ENCODE assay signal across 8 mouse cellular contexts in the genomic region with DNA sequence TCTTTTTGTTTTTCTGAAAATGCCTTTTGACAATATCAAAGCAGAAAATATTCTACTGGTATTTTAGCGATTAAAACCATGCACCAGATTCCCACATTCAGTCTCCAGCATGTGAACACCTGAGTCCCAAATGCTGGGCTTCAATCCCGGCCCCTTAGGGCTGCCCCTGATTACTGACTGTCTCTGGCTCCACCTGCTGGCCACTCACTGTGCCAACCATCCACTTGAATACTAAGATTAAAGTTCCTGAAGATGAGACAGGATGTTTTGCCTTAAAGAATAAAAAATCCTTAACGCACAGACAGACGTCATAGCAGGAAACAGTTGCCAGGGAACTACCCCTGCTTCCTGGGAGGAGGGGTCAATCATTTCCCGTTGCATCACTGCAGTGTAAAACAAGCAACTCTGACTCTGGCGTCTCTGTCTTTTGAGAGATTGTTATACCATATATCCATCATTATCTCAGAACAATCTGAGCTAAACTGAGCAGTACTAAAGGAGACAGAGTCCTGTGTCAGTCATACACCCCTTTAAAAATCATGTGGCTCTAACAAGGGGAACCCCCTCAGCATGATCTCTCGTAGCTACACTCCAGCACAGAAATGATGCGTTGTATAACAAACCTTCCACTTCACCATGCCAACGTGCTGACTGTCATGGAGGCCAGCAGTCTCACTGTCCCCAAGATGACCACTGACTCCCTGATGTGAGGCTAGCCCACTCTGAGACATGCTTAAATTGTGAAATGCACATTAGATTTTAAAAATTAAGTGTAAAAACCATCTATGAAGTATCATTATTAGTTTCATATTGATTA.
DNase-seq lines count a peak whose midpoint lies in the region; ATAC-seq and TF ChIP-seq lines count a peak whose summit lies in the region.

No protein-coding gene starts in this region.

- peak; percentile 79; the same call in 1 of the 2 replicates for ATAC-seq in kidney, embryonic 15.5 days (replicated peaks; ENCODE audit: low FRiP score)
- peak; percentile 63; the same call in 1 of the 2 replicates for ATAC-seq in limb, embryonic 14.5 days (ENCODE audit: low FRiP score, low read depth)
- ATAC-seq in neural tube, embryonic 11.5 days (ENCODE audit: insufficient read depth, low FRiP score, low TSS enrichment): peak; percentile 85

- no peak for TF ChIP-seq POLR2A in thymus, adult 2 months (IDR thresholded peaks at IDR 0.05; ENCODE audit: control insufficient read depth, extremely low read depth, insufficient read depth, low read length, poor library complexity)
- TF ChIP-seq POLR2A in limb, embryonic 14.5 days (IDR thresholded peaks at IDR 0.05; ENCODE audit: borderline replicate concordance, extremely low read depth, insufficient read depth, insufficient read length): no peak

- no peak overlapping the region for H3K4me3 ChIP-seq in thymus, adult 2 months (ENCODE audit: control insufficient read depth, insufficient read depth, low read length)
- no peak overlapping the region for H3K4me3 ChIP-seq in kidney, embryonic 15.5 days (replicated peaks)
- no peak overlapping the region for H3K4me3 ChIP-seq in limb, embryonic 14.5 days (replicated peaks; ENCODE audit: low read length)
- H3K4me3 ChIP-seq in neural tube, embryonic 11.5 days (ENCODE audit: low read depth, low read length): no peak overlapping the region

- no peaks in the 10 kb centered on the region for H3K27me3 ChIP-seq in thymus, adult 2 months (ENCODE audit: control insufficient read depth, insufficient read depth, low read length)
- H3K27me3 ChIP-seq in kidney, embryonic 15.5 days: no peaks in the 10 kb centered on the region
- H3K27me3 ChIP-seq in limb, embryonic 14.5 days (ENCODE audit: control insufficient read depth, insufficient read depth, low read length): no peaks in the 10 kb centered on the region
- no peaks in the 10 kb centered on the region for H3K27me3 ChIP-seq in neural tube, embryonic 11.5 days (ENCODE audit: control insufficient read depth, insufficient read depth, low read length)

- no peak overlapping the region for H3K9ac ChIP-seq in kidney, embryonic 15.5 days
- H3K9ac ChIP-seq in limb, embryonic 14.5 days (ENCODE audit: low read depth, low read length, severe bottlenecking): no peak overlapping the region
- H3K9ac ChIP-seq in neural tube, embryonic 11.5 days (ENCODE audit: low read length): no peak overlapping the region

- 31% methylated on average over 9 of the region's 9 CpGs for WGBS in thymus, adult 2 months
- WGBS in kidney, embryonic 15.5 days: 29% methylated on average over 9 of the region's 9 CpGs
- 32% methylated on average over 9 of the region's 9 CpGs for WGBS in limb, embryonic 14.5 days
- 36% methylated on average over 9 of the region's 9 CpGs for WGBS in neural tube, embryonic 11.5 days

- no peak overlapping the region for H3K27ac ChIP-seq in thymus, adult 2 months (ENCODE audit: control insufficient read depth, insufficient read depth, low read length)
- no peak overlapping the region for H3K27ac ChIP-seq in kidney, embryonic 15.5 days
- no peak overlapping the region for H3K27ac ChIP-seq in limb, embryonic 14.5 days (replicated peaks; ENCODE audit: low read depth, low read length)
- H3K27ac ChIP-seq in neural tube, embryonic 11.5 days (ENCODE audit: low read depth, low read length): no peak overlapping the region

- peak; percentile 10 for DNase-seq in thymus, adult 2 months
- DNase-seq in thymus, postnatal 36 days: no peak
- DNase-seq in cerebellum, postnatal 36 days: peak; percentile 37 to 39
- peak; percentile 38 for DNase-seq in gastrocnemius, postnatal 14 days
- DNase-seq in limb, embryonic 14.5 days (ENCODE audit: low spot score): peak; percentile 85
- DNase-seq in neural tube, embryonic 11.5 days (ENCODE audit: low spot score): peak; percentile 66
- DNase-seq in thymus, postnatal 4 days: peak; percentile 62

- no peaks in the 10 kb centered on the region for H3K4me1 ChIP-seq in thymus, adult 2 months (replicated peaks; ENCODE audit: control insufficient read depth, insufficient read depth, low read length)
- no peaks in the 10 kb centered on the region for H3K4me1 ChIP-seq in kidney, embryonic 15.5 days
- H3K4me1 ChIP-seq in limb, embryonic 14.5 days (ENCODE audit: control insufficient read depth, insufficient read depth, low read length): no peaks in the 10 kb centered on the region
- no peaks in the 10 kb centered on the region for H3K4me1 ChIP-seq in neural tube, embryonic 11.5 days (ENCODE audit: control insufficient read depth, insufficient read depth, low read length)

- H3K4me2 ChIP-seq in kidney, embryonic 15.5 days: no peak overlapping the region
- H3K4me2 ChIP-seq in limb, embryonic 14.5 days (replicated peaks; ENCODE audit: low read depth, low read length, severe bottlenecking): no peak overlapping the region
- no peak overlapping the region for H3K4me2 ChIP-seq in neural tube, embryonic 11.5 days (ENCODE audit: low read depth)

- TF ChIP-seq CTCF in thymus, adult 2 months (IDR thresholded peaks at IDR 0.05; ENCODE audit: borderline replicate concordance, control insufficient read depth, extremely low read depth, insufficient read depth, low read length, poor library complexity): no peak

- no peaks in the 10 kb centered on the region for H3K36me3 ChIP-seq in thymus, adult 2 months (ENCODE audit: control insufficient read depth, insufficient read depth, low read length)
- no peaks in the 10 kb centered on the region for H3K36me3 ChIP-seq in kidney, embryonic 15.5 days
- H3K36me3 ChIP-seq in limb, embryonic 14.5 days (ENCODE audit: control insufficient read depth, insufficient read depth, low read length): no peaks in the 10 kb centered on the region
- no peaks in the 10 kb centered on the region for H3K36me3 ChIP-seq in neural tube, embryonic 11.5 days (ENCODE audit: control insufficient read depth, insufficient read depth, low read length)

- intact Hi-C loops in gastrocnemius, postnatal 14 days (cut with DNase I; ENCODE audit: low total_unique reads): no loop called here

- no peaks in the 10 kb centered on the region for H3K9me3 ChIP-seq in kidney, embryonic 15.5 days (replicated peaks)
- H3K9me3 ChIP-seq in limb, embryonic 14.5 days (ENCODE audit: control insufficient read depth, low read length): no peaks in the 10 kb centered on the region
- no peaks in the 10 kb centered on the region for H3K9me3 ChIP-seq in neural tube, embryonic 11.5 days (ENCODE audit: control insufficient read depth, low read length)

Comparison
In these comparisons a context has a peak if more than half of its experiments do, and no peak if none do; other contexts are left out.
1. DNase-seq: peak in thymus, adult 2 months (single experiment), cerebellum, postnatal 36 days (2 of 2), gastrocnemius, postnatal 14 days (single experiment), limb, embryonic 14.5 days (single experiment), neural tube, embryonic 11.5 days (single experiment) and thymus, postnatal 4 days (single experiment); none in thymus, postnatal 36 days (0 of 2).
2. Peak in every context shown above with its lines, with median percentiles within 50 percentile points of each other: ATAC-seq.